Mouse (Mus musculus): ENCODE measurements around the gene Slc9a8. TPM values are rescaled to one million over a fixed set of nuclear protein-coding genes. Genes with fewer than 3 reads are reported as not detected.

The Slc9a8 gene
- total RNA-seq, 2 experiments from 2014 or later = 21.8 to 22.8 TPM

DNA sequence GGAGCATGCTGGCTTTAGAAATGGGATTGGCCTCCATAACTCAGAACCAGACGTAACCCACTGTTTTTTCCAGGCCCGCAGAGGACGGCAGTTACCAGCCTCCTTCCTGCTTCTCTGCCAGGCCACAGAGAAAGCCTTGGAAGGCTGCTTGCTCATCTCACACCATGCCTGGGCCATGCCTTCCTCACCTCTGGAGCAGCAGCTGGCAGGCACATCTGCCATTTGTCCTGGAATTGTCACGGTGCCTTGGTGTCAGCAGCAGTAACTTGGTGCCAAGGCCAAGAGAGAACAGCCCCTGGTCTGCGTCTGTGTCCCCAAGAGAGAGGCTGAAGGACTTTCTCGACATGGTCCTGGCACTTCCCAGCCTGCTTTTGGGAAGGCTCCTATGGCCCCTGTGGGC lies 52.7 kb downstream of the Slc9a8 start:
- no peak for DNase-seq
- intact Hi-C loops (cut with DNase I) = no loop called here

DNA sequence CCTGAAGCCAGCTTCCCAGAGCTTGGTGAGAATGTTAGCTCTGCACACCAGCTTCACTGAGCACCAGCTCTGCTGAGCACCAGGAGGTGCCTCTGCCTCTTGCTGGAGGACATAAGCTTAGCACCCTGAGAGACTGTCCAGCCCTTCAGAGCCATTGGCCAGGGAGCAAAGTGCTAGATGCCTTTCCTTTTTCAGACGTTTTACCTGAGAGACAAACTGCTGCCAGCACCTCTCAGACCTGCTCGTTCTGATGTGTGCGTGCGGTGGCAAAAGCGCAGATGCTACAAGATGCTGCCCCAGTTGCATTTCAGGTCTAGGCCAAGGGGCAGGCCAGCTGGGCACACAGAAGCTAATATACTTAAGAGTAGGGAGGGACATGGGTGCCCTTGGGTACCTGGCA lies 54.1 kb downstream of the Slc9a8 start:
- intact Hi-C loops (cut with DNase I) = no loop called here
- no peak for DNase-seq

DNA sequence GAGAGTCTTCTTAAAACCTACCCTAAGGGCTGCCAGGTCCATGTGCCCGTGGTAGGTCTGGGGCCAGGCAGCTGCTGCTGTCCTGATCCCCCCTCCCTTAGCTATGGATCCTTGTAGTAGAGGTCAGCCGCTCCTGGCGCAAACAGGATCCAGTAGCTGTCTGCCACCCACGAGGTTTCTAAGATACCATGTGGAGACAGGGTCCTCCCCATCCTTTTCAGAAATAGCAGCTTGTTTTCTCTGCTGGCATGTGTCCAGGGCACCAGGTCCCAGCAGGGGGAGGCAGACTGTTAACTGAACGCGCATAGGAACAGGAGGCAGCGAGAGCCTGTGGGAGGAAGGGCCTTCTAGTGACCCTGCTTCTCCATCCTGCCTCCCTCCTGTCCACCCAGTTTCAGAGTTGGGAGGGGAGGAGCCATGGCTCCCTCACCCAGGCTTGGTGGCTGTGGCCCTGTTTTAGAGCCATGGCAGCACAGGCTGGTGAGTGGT lies 54.7 kb downstream of the Slc9a8 start:
- intact Hi-C loops (cut with DNase I) = no loop called here
- peak in 1 of 2 experiments; percentile 34 for DNase-seq

DNA sequence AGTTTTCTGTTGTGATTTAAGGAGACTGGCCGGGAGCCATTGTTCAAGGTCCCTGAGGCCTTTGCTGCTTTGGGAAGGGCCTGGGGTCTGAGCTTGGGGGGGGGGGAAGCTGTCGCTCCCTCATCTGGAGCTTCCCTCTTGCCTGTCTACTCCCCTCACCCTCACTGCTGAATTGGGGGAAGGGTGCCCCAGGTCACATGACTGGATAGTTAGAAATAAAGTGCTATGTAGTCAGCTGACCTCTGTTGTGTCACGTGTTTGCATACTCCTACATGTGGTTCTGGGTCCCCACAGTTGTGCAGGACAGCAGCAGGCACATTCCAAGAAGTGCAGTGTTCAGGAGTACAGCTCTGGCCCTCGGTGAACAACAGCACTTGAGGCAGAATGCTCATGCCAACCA lies 55.2 kb downstream of the Slc9a8 start:
- intact Hi-C loops (cut with DNase I) = no loop called here
- DNase-seq = no peak

DNA sequence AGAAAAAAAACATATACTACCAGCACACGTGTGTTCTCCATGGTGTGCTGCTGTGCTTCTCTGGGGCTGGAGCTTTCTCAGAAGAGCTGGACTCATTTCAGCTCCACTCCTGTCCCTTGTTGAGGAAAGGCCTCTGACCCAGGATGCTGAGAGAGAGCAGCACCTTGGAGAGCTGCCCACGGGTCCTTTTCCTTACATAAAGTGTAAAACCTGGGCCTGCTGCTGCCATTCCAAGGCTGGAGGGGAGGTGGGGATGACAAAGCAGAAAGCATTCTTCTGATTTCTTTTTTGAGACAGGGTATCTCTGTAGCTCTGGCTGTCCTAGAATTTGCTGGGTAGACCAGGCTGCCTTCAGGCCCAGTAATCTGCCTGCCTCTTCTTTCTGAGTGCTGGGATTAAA lies 56.6 kb downstream of the Slc9a8 start:
- no peak for DNase-seq
- intact Hi-C loops (cut with DNase I) = no loop called here

DNA sequence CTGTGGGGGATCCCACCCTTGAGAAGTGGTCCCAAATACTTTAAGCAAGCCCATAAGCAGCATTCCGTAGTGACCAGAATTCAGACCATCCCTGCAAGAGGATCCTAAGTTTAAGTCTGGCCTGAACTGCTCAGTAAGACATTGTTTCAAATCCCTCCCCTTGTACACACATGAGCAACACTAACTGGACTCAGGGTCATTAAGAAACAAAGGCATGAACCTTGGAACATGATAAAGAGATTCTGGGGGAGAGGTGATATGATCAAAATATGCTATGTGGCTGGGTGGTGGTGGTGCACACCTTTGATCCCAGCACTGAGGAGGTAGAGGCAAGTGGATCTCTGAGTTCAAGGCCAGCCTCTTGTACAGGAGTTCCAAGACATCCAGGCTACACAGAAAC lies 58.0 kb downstream of the Slc9a8 start:
- no peak for DNase-seq
- intact Hi-C loops (cut with DNase I) = no loop called here

DNA sequence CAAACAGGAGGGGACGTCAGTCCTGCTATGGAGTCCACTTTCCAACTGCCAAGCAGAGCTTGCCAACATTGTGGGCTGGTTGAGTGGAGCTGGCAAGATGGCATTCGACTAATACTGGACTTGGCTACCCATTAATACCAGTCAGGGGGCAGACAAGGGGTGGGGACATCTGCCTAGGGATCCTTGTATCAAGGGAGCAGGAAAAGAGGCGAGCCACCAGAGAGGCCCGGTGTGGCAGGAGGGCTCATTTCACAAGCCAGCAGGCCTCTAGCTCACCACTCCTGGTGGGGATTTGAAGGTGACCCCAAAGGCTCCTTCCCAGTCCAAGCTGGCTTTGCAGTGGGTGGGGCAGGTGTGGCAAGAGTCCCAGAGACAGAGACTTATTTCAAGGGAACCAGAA lies 61.2 kb downstream of the Slc9a8 start:
- intact Hi-C loops (cut with DNase I) = no loop called here
- DNase-seq = no peak

DNA sequence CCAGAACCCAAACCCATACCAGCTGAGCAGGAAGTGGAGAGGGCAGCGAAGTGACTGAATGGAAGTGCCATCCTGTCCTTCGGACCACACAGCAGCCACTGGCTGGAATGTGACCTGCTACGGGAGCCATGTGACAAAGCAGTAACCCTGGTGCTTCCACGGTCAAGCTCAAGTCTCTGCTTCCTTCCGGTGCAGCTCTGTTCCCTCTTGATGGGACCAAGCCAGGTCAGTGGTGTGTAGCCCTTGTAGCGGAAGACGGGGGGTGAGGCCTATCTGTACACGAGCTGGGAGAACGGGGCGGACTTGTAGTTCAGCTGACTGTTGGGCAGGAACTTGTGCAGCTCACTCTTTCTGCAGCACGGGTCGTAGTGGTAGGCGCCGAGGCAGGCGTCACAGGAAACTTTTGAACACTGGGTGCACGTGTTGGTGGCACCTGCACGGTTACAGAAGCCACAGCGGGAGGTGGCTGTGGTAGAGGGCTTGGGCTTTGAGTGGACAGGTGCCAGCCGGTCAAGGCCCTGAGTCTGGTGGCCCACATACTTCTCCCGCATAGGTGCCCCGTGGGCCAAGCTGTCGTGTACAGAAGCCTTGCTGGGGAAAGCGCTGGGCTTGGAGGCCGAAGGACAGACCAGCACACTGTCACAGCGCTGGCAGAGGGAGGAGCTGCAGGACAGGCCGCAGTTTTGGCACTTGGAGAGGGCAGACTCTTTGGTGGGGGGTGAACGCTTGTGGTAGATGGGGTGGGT lies 61.7 kb downstream of the Slc9a8 start:
- no peak for DNase-seq
- intact Hi-C loops (cut with DNase I) = no loop called here

DNA sequence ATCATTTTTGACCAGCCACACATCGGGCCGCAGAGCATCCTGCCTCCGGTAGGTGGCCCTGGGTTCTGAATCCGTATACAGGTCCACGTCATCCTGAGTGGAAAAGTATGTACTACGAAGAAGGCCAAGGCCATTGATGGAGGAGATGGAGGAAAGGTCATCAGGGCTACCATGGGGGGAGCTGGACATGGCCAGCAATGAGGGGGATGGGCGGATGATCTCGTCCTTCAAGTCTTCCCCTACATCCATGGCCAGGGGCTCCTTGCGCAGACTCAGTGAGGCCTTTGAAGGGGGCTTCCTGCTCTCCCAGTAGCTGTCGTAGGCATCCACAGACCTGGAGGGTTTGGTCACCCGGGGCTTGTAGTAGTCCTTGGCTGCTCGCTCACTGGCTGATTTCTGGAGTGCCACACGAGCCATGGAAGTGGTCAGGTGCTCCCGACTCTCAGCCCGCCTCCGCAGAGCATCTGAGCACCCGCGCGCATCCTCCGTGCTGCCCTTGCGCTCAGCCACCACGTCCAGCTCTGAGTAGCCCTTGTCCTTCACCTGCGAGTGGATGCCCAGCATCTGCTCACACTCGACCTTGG lies 62.4 kb downstream of the Slc9a8 start:
- no peak for DNase-seq
- intact Hi-C loops (cut with DNase I) = no loop called here

DNA sequence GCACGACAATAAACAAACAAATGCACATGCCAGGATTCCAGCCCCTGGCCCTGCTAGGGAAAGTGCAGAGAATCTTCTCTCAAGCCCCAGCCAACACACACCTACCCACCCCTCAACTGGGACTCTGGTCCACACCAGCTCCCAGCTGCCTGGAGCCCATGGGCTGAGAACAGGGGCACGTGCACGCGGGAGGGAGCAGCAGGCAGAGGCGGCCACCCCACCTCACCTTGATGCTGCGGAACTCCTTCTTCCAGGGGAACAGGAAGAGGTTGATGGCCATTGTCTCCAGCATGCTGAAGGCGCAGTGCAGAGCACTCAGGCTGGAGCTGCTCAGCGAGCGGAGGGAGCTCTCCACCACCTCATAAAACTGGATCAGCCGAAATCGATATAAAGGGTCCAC lies 63.4 kb downstream of the Slc9a8 start:
- DNase-seq = no peak
- intact Hi-C loops (cut with DNase I) = no loop called here

DNA sequence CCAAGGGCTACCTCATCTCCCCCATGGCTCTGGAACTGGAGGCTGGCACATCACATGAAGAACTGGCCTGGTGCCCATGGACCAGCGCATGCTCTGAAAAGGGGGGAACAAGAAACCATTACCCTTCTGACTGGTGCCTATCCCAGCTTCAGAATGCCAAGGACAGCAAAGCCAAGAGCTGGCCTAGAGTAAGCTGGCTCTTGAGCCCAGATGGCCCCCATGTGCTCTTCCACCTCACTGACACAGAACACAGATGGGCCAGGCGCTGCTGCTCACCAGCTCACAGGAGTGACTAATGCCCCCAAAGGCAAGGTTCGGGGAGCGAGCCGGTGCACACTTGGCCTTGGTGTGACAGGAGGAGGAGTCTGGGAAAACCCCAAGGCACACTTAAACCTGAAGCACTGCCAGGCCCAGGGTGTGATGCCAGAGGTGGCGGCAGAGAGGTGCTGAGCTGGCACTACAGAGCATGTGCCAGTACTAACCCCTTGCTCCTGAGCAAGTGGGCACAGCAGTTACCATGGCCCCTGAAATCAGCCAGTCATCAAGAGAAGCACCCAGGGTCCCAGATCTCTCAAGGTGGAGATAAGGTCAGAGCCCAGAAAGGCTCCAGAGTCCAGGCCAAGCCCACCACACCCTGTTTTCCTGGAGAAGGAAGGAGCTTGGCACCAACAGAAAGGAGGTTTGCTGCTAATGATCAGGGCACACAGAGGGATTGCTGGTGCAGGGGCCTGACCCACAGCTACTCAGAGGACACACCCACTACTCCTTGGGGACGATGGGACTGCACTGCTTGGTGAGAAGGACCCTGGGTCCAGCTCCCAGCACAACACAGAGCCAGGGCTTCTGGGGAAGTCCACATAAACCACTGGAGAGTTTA lies 64.2 kb downstream of the Slc9a8 start:
- DNase-seq = peak; percentile 51 to 68
- intact Hi-C loops (cut with DNase I) = no loop called here

DNA sequence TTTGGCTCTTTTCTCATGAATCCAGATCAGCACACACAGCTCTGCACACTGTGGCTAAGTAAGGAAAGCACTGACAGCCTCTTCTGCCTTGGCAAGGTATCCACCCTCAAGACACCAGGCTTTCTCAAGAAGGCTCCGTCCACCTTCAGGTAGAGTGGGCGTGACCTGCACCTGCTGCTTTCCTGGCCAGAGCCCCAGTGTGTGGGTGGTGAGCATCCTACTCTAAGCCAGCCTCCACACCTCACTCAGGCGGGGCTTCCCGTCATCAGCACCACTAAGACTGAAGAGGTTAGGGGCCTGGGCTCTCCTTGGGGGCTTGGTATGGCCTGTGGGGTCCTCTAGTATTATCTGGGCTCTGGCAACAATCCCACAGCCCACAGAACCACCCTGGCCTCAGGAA lies 65.1 kb downstream of the Slc9a8 start:
- no peak for DNase-seq
- intact Hi-C loops (cut with DNase I) = no loop called here

DNA sequence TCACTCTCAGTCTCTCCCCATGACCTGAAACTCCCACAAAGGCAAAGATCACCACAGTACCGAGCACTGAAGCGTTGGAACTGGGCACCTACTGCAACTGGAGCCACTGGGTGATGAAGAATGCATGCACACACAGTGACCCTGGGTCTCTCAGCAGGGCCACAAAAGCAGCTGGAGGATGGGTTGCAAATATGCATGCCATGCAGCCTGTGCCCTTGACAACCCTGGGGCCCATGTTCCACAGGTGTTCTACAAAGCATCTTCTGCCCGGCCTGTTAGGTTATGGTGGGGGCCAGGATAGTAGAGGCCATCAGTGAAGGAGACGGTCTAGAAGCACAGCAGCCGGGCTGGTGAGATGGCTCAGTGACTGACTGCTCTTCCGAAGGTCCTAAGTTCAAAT lies 66.0 kb downstream of the Slc9a8 start:
- DNase-seq = no peak
- intact Hi-C loops (cut with DNase I) = no loop called here

DNA sequence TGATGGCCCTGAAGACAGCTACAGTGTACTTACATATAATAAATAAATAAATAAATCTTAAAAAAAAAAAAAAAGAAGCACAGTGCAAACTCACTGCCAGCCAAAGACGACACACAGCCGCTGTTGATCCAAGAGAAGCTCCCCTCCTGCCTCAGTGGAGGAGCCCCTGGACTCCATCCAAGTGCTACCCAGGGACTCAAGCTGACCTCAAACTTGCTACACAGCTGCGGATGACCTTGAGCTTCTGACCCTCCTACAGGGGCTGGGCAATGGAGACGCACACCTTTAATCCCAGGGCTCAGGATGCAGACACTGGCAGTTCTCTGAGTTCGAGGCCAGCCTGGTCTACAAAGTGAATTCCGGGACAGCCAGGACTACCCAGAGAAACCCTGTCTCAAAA lies 66.5 kb downstream of the Slc9a8 start:
- DNase-seq = no peak
- intact Hi-C loops (cut with DNase I) = no loop called here

DNA sequence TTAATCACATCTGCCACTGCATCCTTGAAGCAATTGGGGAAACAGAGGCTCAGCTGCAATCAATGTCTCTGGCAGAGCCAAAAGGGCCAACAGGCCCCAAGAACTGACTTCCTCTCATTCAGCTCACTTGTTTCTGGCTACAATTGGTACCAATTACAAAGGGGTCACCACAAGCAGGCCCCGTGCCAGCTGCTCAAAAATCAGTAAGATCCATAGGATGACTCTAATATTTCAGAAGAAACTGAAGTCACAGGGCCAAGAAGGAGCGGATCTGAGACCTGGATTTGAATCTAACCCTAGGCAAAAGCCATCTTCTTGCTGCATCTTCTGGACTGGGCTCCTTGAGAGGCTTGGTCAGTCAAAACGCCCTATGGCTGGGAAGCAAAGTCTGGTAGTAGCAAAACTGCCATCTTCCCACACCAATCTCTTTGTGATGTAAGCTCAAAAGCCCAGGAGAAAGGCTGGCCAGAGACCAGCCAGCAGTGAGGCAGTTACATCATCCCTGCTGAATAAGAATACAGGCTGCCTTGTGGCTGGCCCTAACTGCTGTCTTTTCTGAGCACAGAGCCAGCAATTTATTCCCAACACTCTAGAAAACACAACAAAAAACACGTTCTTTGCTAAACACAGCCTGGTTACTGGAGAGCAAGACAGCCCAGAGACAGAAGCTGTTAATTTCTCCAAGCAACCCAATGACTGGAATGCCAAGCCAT lies 69.5 kb downstream of the Slc9a8 start:
- no peak for DNase-seq
- intact Hi-C loops (cut with DNase I) = no loop called here

DNA sequence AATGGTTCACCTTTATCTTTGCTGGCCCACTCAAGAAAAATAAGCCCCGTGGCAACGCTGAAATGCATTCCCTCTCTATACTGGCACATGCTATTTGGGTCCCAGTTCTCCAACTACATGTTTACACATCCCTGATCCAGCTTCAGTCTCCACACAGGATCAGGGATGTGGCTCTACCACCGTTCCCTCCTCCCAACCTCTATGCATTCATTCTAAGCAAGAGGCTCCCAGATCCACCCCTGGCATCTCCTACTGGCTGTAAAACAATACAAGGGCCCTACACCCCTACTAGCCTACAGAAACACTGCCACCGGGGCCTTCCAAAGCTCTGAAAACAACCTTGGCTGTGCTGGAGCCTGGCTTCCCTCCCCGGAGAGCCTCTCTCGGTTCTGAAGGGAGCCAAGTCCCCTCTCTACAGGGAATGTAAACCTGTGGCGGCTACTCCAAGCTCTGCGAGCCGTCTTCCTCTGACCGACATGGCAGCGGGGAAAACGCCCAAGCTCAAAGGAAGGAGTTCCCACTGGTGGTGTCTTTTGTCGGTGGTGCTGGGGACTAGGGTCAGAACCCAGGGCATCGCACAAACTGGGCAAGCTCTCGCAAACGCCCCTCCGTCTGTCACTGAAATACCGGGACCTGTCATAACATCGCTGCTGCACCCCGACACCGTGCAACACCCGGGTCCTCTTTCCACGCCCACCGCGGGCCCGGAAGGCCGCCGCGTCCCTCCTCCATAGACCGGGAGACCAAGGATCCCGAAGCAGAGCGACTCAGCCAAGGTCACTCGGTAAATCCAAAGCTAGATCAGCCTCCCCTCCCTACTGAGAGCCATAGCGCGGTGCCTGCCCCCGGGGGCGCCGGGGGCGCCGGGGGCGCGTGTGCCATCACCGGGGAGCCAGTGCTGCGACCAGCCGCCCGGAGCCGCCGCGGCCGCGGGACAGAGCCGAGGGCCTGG lies 70.5 kb downstream of the Slc9a8 start, which contains the start of gene Rnf114:
Rnf114 (plus strand) TSS at position 889 of the 952 bp plus-strand sequence.
- peak in 1 of 2 experiments; percentile 47 for DNase-seq
- intact Hi-C loops (cut with DNase I) = no loop called here

DNA sequence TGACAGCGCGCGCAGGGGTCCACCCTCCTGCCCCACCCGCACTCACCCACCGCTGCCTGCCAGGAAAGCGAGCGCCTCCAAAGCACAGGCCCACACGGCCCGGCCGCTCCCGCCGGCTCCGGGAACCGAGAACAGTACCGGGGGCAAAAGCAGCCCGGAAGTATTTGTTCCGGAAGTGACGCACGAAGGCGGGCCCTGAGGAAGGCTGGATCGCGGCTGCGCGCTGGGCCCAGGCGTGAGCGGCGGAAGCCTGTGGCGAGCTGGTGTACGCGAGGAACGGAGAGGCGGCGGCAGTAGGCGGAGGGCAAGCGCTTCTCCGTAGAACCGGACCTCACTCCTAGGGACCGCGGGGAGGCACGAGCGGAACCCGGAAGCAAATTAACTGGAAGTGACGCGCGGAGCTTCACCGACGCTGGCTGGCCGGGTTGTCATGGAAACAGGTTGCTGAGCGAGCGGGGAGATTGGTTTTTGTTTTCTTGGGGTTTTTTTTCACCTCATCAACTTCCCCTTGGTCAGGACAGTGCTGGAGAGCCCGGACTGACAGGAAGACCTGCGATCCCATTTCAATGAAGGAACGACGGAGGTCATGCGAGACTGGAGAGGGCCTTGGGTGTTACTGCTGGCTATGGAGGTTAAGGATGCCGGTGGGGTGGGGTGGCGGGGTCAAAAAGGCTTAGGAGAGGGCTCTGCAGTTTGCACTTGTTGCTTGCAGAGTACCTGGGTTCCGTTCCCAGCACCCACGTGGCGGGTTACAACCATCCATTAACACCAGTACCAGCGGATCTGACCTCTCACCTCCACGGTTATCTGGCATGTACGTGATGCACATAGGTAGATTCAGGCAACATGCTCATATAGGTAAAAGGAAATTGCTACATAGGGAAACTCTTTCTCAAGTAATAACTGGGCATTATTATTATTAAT lies 71.5 kb downstream of the Slc9a8 start, which contains the start of gene Spata2:
Spata2 (minus strand) TSS at position 175 of the 924 bp plus-strand sequence.
- peak; percentile 89 to 93 for DNase-seq
- intact Hi-C loops (cut with DNase I) = no loop called here

DNA sequence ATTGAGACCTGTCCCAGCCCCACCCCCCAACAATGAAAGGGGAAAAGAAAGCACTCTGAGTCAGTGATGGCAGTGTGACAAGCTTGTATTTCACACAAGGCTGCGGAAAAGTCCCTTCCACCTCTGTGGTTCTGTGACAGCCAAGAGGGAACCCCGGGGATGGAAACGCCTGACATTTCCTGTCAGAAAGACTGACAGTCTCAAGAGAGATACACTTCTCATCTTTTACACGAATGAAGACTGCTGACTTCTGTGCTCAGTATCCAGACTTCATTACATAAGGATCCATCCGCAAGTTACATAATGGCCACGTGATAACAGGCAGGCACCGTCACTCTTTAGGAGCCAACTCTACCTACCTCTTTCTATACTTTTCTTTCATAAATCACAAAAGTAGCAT lies 74.9 kb downstream of the Slc9a8 start:
- DNase-seq = no peak
- intact Hi-C loops (cut with DNase I) = no loop called here
